Mouse (Mus musculus): ENCODE results near the gene Dcaf11.

- TF ChIP-seq CTCF (IDR thresholded peaks at IDR 0.05): no peak
- no peak for TF ChIP-seq EP300 (IDR thresholded peaks at IDR 0.05)
Measured at GRCm38 (mm10) chr14:55551794-55552193, 8.0 kb upstream of the Dcaf11 start.
